Mouse (Mus musculus): ENCODE results near the gene Gm10134.

DNA sequence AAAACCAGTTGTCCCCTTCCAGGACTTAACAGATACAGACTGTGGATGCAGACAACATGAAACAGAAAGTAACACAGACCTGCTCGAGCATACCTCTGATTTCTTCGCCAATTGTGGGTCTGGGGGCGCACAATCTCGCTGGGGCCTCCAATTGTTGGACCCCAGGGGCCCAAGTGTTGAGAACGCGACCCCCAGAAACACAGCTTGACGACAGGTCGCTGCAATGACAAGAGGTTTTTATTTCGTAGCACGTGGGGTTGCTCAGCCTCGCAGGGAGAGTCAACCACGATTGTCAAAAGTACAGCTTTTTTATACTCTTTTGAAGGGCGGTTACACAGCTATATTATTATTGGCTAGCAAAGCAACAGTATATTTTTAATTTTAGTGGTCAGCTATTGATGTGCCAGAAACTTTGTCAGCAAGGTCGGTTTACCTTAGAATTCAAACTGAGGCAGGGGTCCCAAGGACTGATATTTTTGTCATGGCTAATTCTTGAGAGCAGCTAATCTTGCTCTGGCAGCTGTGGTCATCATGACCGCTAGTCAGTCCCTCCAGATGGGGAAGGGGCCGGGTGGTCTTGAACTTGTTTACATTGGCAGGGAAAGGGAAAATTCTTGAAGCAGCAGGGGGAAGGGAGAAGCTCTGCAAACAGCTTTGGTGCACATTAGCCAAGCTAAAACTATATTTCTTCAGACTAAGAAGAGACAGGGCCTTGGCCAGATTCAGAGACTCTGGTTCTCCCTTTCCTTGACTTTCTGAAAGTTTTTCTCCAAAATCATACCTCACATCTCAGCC lies 9.9 kb upstream of the Gm10134 start:
- no peak for TF ChIP-seq CTCF (conservative IDR thresholded peaks at IDR 0.05 in 1 of 2, IDR thresholded peaks at IDR 0.05 in 1 of 2; ENCODE audit: low read depth in 2 of 2, low read length in 2 of 2)
- no peak for TF ChIP-seq E2F4 (IDR thresholded peaks at IDR 0.05; ENCODE audit: insufficient replicate concordance, low read depth, low read length)
- TF ChIP-seq KAT2A (IDR thresholded peaks at IDR 0.05; ENCODE audit: insufficient replicate concordance, low read length): no peak
- no peak for TF ChIP-seq CHD2 (IDR thresholded peaks at IDR 0.05; ENCODE audit: low read length)
- no peak for TF ChIP-seq EP300 (IDR thresholded peaks at IDR 0.05; ENCODE audit: low read length)
- no peak for TF ChIP-seq USF1 (IDR thresholded peaks at IDR 0.05; ENCODE audit: low read depth, low read length)
- TF ChIP-seq POLR2A (IDR thresholded peaks at IDR 0.05; ENCODE audit: low read depth, low read length): no peak
- TF ChIP-seq MAZ (IDR thresholded peaks at IDR 0.05; ENCODE audit: low read depth, low read length): no peak
- TF ChIP-seq ZNF384 (IDR thresholded peaks at IDR 0.05; ENCODE audit: low read depth, low read length): no peak
- TF ChIP-seq MXI1 (IDR thresholded peaks at IDR 0.05; ENCODE audit: low read depth, low read length): no peak
- TF ChIP-seq ELF1 (IDR thresholded peaks at IDR 0.05; ENCODE audit: low read depth, low read length): no peak
- TF ChIP-seq POLR2AphosphoS2 (IDR thresholded peaks at IDR 0.05; ENCODE audit: low read depth, low read length): no peak
- TF ChIP-seq ZMIZ1 (IDR thresholded peaks at IDR 0.05; ENCODE audit: low read depth, low read length): no peak
